Mouse (Mus musculus) T-helper 17 cell (primary cell): ENCODE data around the gene Nlgn3.

ENCODE experiments used
- in situ Hi-C, 2 experiments: fragments of 300-600 bp; cut with MboI, MseI; formaldehyde crosslinking; loops; 1 replicate in 1 of 2; 2 replicates in 1 of 2; pipeline ENCODE4 v1.15.1; 2025; ENCODE audit warnings: high pct_unique_total_duplicates in 2 of 2

The Nlgn3 gene

GRCm38 (mm10) chrX:101372946-101373345 lies 74.0 kb downstream of the Nlgn3 start:
- in situ Hi-C loops = no loop called here
